Mouse (Mus musculus): Measurements from ENCODE around the gene Rad51b. TPM values are rescaled to one million over a fixed set of nuclear protein-coding genes. Genes with fewer than 3 reads are reported as not detected.

Gene Rad51b
- total and polyA plus RNA-seq, 2 experiments from 2014 or later: 1.1 TPM

GRCm38 (mm10) chr12:79750253-79751125 is 453.4 kb downstream of the Rad51b start:
- DNase-seq (ENCODE audit: low spot score) (peak; percentile 42), ATAC-seq (peak; percentile 72)
- 19% methylated on average over 10 of the region's 10 CpGs for whole genome bisulfite sequencing
- Histone ChIP-seq H3K27me3 (ENCODE audit: insufficient read depth, low read length) (no peaks in the 10 kb centered on the region), H3K9ac (replicated peaks; ENCODE audit: low read length) (no peak overlapping the region), H3K4me1 (ENCODE audit: insufficient read depth, low read length) (peaks cover 26% of the 10 kb centered on the region), H3K9me3 (ENCODE audit: low read length) (no peaks in the 10 kb centered on the region), H3K36me3 (ENCODE audit: insufficient read depth, low read length) (no peaks in the 10 kb centered on the region), H3K4me3 (ENCODE audit: low read length) (no peak overlapping the region), H3K27ac (peak overlapping the region; percentile 65; the same call in 1 of the 2 replicates), H3K4me2 (ENCODE audit: low read depth, low read length) (peak overlapping the region; percentile 11; the same call in 1 of the 2 replicates)
- no peak for TF ChIP-seq CTCF (IDR thresholded peaks at IDR 0.05; ENCODE audit: low read depth)

GRCm38 (mm10) chr12:79751781-79752180 is 454.7 kb downstream of the Rad51b start:
- 13% methylated on average over 8 of the region's 8 CpGs for WGBS
- H3K4me2 ChIP-seq (ENCODE audit: low read depth, low read length): no peak overlapping the region
- DNase-seq (ENCODE audit: low spot score) (peak; percentile 47), ATAC-seq (no peak)
- H3K4me1 ChIP-seq (ENCODE audit: insufficient read depth, low read length): peaks cover 23% of the 10 kb centered on the region
- H3K27me3 ChIP-seq (ENCODE audit: insufficient read depth, low read length): no peaks in the 10 kb centered on the region
- TF ChIP-seq CTCF (IDR thresholded peaks at IDR 0.05; ENCODE audit: low read depth): no peak
- peak overlapping the region; percentile 65 for H3K27ac ChIP-seq
- no peaks in the 10 kb centered on the region for H3K9me3 ChIP-seq (ENCODE audit: low read length)
- H3K4me3 ChIP-seq (ENCODE audit: low read length): no peak overlapping the region
- H3K9ac ChIP-seq (replicated peaks; ENCODE audit: low read length): no peak overlapping the region
- no peaks in the 10 kb centered on the region for H3K36me3 ChIP-seq (ENCODE audit: insufficient read depth, low read length)

- Histone ChIP-seq H3K9ac (replicated peaks; ENCODE audit: low read length) (no peak overlapping the region), H3K4me1 (ENCODE audit: insufficient read depth, low read length) (peaks cover 23% of the 10 kb centered on the region), H3K4me3 (ENCODE audit: low read length) (no peak overlapping the region), H3K4me2 (ENCODE audit: low read depth, low read length) (no peak overlapping the region), H3K36me3 (ENCODE audit: insufficient read depth, low read length) (no peaks in the 10 kb centered on the region), H3K9me3 (ENCODE audit: low read length) (no peaks in the 10 kb centered on the region), H3K27me3 (ENCODE audit: insufficient read depth, low read length) (no peaks in the 10 kb centered on the region), H3K27ac (peak overlapping the region; percentile 65; the same call in 1 of the 2 replicates)
- DNase-seq (ENCODE audit: low spot score): no peak
- no peak for ATAC-seq
- WGBS: 27% methylated on average over 5 of the region's 5 CpGs
- TF ChIP-seq CTCF (IDR thresholded peaks at IDR 0.05; ENCODE audit: low read depth): no peak
Measured at GRCm38 (mm10) chr12:79752189-79752588, 455.1 kb downstream of the Rad51b start.

GRCm38 (mm10) chr12:79755617-79756016 is 458.5 kb downstream of the Rad51b start:
- H3K27me3 ChIP-seq (ENCODE audit: insufficient read depth, low read length): no peaks in the 10 kb centered on the region
- H3K27ac ChIP-seq: no peak overlapping the region
- no peak overlapping the region for H3K4me2 ChIP-seq (ENCODE audit: low read depth, low read length)
- no peak for TF ChIP-seq CTCF (IDR thresholded peaks at IDR 0.05; ENCODE audit: low read depth)
- DNase-seq (ENCODE audit: low spot score) (no peak), ATAC-seq (no peak)
- peaks cover 15% of the 10 kb centered on the region for H3K4me1 ChIP-seq (ENCODE audit: insufficient read depth, low read length)
- no peaks in the 10 kb centered on the region for H3K36me3 ChIP-seq (ENCODE audit: insufficient read depth, low read length)
- no peak overlapping the region for H3K4me3 ChIP-seq (ENCODE audit: low read length)
- H3K9me3 ChIP-seq (ENCODE audit: low read length): no peaks in the 10 kb centered on the region
- H3K9ac ChIP-seq (replicated peaks; ENCODE audit: low read length): no peak overlapping the region
- WGBS: 70% methylated on average over 4 of the region's 4 CpGs

GRCm38 (mm10) chr12:79756352-79756751 is 459.3 kb downstream of the Rad51b start:
- no peaks in the 10 kb centered on the region for H3K36me3 ChIP-seq (ENCODE audit: insufficient read depth, low read length)
- no peak overlapping the region for H3K9ac ChIP-seq (replicated peaks; ENCODE audit: low read length)
- TF ChIP-seq CTCF (IDR thresholded peaks at IDR 0.05; ENCODE audit: low read depth): no peak
- H3K4me2 ChIP-seq (ENCODE audit: low read depth, low read length): no peak overlapping the region
- H3K4me3 ChIP-seq (ENCODE audit: low read length): no peak overlapping the region
- no peaks in the 10 kb centered on the region for H3K9me3 ChIP-seq (ENCODE audit: low read length)
- ATAC-seq: no peak
- H3K27ac ChIP-seq: no peak overlapping the region
- H3K27me3 ChIP-seq (ENCODE audit: insufficient read depth, low read length): no peaks in the 10 kb centered on the region
- H3K4me1 ChIP-seq (ENCODE audit: insufficient read depth, low read length): peaks cover 7% of the 10 kb centered on the region; the same call in 1 of the 2 replicates
- DNase-seq (ENCODE audit: low spot score): no peak
- 86% methylated on average over 5 of the region's 5 CpGs for WGBS

- WGBS: 77% methylated on average over 4 of the region's 4 CpGs
- DNase-seq (ENCODE audit: low spot score) (no peak), ATAC-seq (no peak)
- no peaks in the 10 kb centered on the region for H3K36me3 ChIP-seq (ENCODE audit: insufficient read depth, low read length)
- no peaks in the 10 kb centered on the region for H3K4me1 ChIP-seq (ENCODE audit: insufficient read depth, low read length)
- H3K9me3 ChIP-seq (ENCODE audit: low read length): no peaks in the 10 kb centered on the region
- no peak overlapping the region for H3K27ac ChIP-seq
- H3K9ac ChIP-seq (replicated peaks; ENCODE audit: low read length): no peak overlapping the region
- H3K4me3 ChIP-seq (ENCODE audit: low read length): no peak overlapping the region
- H3K4me2 ChIP-seq (ENCODE audit: low read depth, low read length): no peak overlapping the region
- H3K27me3 ChIP-seq (ENCODE audit: insufficient read depth, low read length): no peaks in the 10 kb centered on the region
- TF ChIP-seq CTCF (IDR thresholded peaks at IDR 0.05; ENCODE audit: low read depth): no peak
Measured at GRCm38 (mm10) chr12:79757775-79758174, 460.7 kb downstream of the Rad51b start.
